Mouse (Mus musculus) bone marrow, adult 2 months (tissue): ENCODE measurements around the gene Zfp169. TPM values are rescaled to one million over a fixed set of nuclear protein-coding genes. Genes with fewer than 3 reads are reported as not detected.
"Not testable (repeated sequence)": the region's sequence is repeated elsewhere in the genome, so short reads cannot be mapped to it uniquely, and the experiment has no call there.

ENCODE experiments used
- H3K27ac ChIP-seq: fragments of 200-500 bp; 2 replicates; pipeline ENCODE4 v1.5.1; 2012; ENCODE audit warnings: low read depth, mild to moderate bottlenecking, control low read depth, inconsistent platforms, low read length; ENCODE audit not compliant: control insufficient read depth, poor library complexity, insufficient read depth
- H3K4me1 ChIP-seq: fragments of 200-500 bp; 2 replicates; pipeline ENCODE4 v1.6.1; 2011; ENCODE audit warnings: low read length; ENCODE audit not compliant: control insufficient read depth, insufficient read depth
- H3K4me3 ChIP-seq: fragments of 200-500 bp; replicated peaks from 2 replicates; pipeline ENCODE3; 2011; ENCODE audit warnings: mild to moderate bottlenecking, low read depth, low read length, control low read depth; ENCODE audit not compliant: control insufficient read depth
- CTCF ChIP-seq: fragments of 200-500 bp; IDR thresholded peaks from 2 replicates; pipeline ENCODE4 v1.5.1; 2011; ENCODE audit warnings: low read length, control low read depth; ENCODE audit not compliant: control insufficient read depth, insufficient read depth
- POLR2A ChIP-seq: fragments of 200-500 bp; IDR thresholded peaks from 2 replicates; pipeline ENCODE4 v1.6.1; 2011; ENCODE audit warnings: low read depth, mild to moderate bottlenecking, control low read depth, low read length, borderline replicate concordance; ENCODE audit not compliant: control insufficient read depth
- WGBS: fragments of 180-500 bp; shearing (Covaris S2); methylation state at CpG from one replicate; pipeline ENCODE4 v1.1.7; 2018; 5-methylcytosine and 5-hydroxymethylcytosine counted together
- polyA plus RNA-seq: library from polyadenylated mRNA; stranded (reverse); fragments of >200 nt; gene quantifications from 2 replicates; pipeline ENCODE4 v1.2.4, GENCODE M21; 2011; ENCODE audit warnings: low replicate concordance; ENCODE audit not compliant: missing spikeins, insufficient read depth, insufficient read length

The Zfp169 gene
- polyA plus RNA-seq, 1 experiment, result 3.3 TPM

- TF ChIP-seq CTCF (peak; percentile 67), POLR2A (no peak)
- H3K27ac ChIP-seq, result no peak overlapping the region
- no peak overlapping the region for H3K4me3 ChIP-seq
- H3K4me1 ChIP-seq, result no peaks in the 10 kb centered on the region
- WGBS, result 53% methylated on average over 15 of the region's 15 CpGs
Observed at GRCm38 (mm10) chr13:48528123-48528871, 15.0 kb upstream of the Zfp169 start.

DNA sequence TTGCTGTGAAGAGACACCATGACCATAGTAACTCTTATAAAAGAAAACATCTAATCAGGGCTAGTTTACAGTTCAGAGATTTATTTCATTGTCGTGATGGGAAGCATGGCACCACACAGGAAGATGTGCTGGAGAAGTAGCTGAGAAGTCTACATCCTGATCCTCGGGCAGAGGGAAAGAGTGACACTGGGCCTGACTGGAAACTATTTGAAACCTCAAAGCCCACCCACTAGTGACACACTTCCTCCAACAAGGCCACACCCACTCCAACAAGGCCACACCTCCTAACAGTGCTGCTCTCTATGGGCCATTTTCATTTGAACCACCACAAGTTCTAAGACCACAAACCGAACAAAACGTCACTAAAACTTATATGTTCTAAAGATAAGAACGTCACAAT is 12.5 kb upstream of the Zfp169 start:
- H3K4me1 ChIP-seq, result no peaks in the 10 kb centered on the region
- TF ChIP-seq CTCF (no peak), POLR2A (no peak)
- H3K4me3 ChIP-seq, result no peak overlapping the region
- H3K27ac ChIP-seq, result no peak overlapping the region
- WGBS, result 55% methylated on average over 5 of the region's 5 CpGs

GRCm38 (mm10) chr13:48519122-48519521 is 5.9 kb upstream of the Zfp169 start:
- H3K4me1 ChIP-seq, H3K4me3 ChIP-seq, H3K27ac ChIP-seq: not testable (repeated sequence)

DNA sequence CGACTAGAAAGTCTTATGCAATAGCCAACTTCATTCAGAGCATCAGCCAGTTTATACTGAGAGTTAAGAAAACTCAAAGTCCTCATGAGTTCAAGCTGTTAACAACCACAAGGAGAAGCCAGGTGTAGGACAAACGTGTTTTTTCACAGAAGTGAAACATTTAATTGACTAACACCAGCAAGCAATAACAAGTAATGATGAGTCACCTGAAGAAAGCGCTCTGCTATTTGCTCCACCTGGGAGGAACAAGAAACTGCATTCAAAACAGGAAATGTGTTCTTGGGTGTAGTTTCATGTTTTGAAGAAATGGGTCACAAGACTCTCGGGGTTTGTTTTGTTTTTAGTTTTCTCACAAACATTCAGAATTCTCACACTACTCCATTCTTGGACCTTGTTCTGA is 2.6 kb upstream of the Zfp169 start:
- WGBS, result 60% methylated on average over 4 of the region's 4 CpGs
- H3K27ac ChIP-seq, result no peak overlapping the region

DNA sequence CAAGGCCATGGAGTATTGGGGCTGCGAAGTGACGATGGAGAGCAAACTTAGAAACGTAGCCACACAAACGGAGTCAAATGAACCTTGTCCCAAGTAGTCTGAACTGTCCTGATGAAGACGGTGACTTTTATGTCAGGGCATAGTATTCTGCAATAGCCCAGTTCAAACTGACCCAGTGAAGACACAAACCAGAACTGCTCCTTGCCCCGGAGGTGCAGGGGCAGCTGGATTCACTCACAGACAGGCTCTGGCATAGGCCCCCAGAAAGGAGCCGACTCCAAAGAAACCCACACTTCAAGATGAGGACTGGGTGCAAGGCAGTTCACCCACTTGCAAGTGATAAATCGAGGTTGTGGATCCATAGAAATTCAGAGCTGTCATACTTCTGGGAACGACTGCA is 4.6 kb downstream of the Zfp169 start:
- no peak overlapping the region for H3K27ac ChIP-seq
- peaks cover 3% of the 10 kb centered on the region for H3K4me1 ChIP-seq
- TF ChIP-seq POLR2A, result no peak
- TF ChIP-seq CTCF, result no peak
- WGBS, result 83% methylated on average over 9 of the region's 9 CpGs
- no peak overlapping the region for H3K4me3 ChIP-seq

More for the DNA sequence above, 2.6 kb upstream of the Zfp169 start:
- no peak for TF ChIP-seq CTCF
- TF ChIP-seq POLR2A, result no peak
- Histone ChIP-seq H3K4me1 (peaks cover 3% of the 10 kb centered on the region), H3K4me3 (no peak overlapping the region)

GRCm38 (mm10) chr13:48502422-48502821 is 10.8 kb downstream of the Zfp169 start:
- H3K27ac ChIP-seq, result no peak overlapping the region
- no peak for TF ChIP-seq CTCF
- TF ChIP-seq POLR2A, result no peak
- H3K4me1 ChIP-seq, result no peaks in the 10 kb centered on the region
- 69% methylated on average over 5 of the region's 5 CpGs for WGBS
- H3K4me3 ChIP-seq, result no peak overlapping the region

- 83% methylated on average over 4 of the region's 4 CpGs for WGBS
- Histone ChIP-seq H3K4me3 (no peak overlapping the region), H3K4me1 (no peaks in the 10 kb centered on the region), H3K27ac (no peak overlapping the region)
- no peak for TF ChIP-seq CTCF
- TF ChIP-seq POLR2A, result no peak
Observed at GRCm38 (mm10) chr13:48498676-48499075, 14.6 kb downstream of the Zfp169 start.

- TF ChIP-seq POLR2A, result no peak
- TF ChIP-seq CTCF, result peak; percentile 70
- Histone ChIP-seq H3K27ac (no peak overlapping the region; the same call in 1 of the 2 replicates), H3K4me1 (no peaks in the 10 kb centered on the region), H3K4me3 (no peak overlapping the region)
- WGBS, result 83% methylated on average over 15 of the region's 15 CpGs
Observed at GRCm38 (mm10) chr13:48497693-48498221, 15.5 kb downstream of the Zfp169 start.

GRCm38 (mm10) chr13:48493183-48493582 is 20.1 kb downstream of the Zfp169 start:
- 49% methylated on average over 5 of the region's 5 CpGs for WGBS
- TF ChIP-seq CTCF, result no peak
- no peak for TF ChIP-seq POLR2A
- Histone ChIP-seq H3K27ac (no peak overlapping the region), H3K4me3 (no peak overlapping the region), H3K4me1 (no peaks in the 10 kb centered on the region)
